Mouse (Mus musculus) hindbrain, embryonic 12.5 days (tissue): Measurements from ENCODE around the gene Cd2ap. TPM values are rescaled to one million over a fixed set of nuclear protein-coding genes. Genes with fewer than 3 reads are reported as not detected.
A peak's percentile ranks its signal among the peaks of the same experiment; 100 is the strongest.

Source experiments
- ATAC-seq: fragments of 200-750 bp; cut with Nextera tagmentation; 2 replicates; pipeline ENCODE4 v1.8.0; 2017; ENCODE audit warnings: moderate TSS enrichment; ENCODE audit not compliant: low FRiP score
- H3K27ac ChIP-seq: fragments of 300-500 bp; sonication (generic); 2 replicates; pipeline ENCODE4 v1.5.1; 2016; ENCODE audit warnings: mild to moderate bottlenecking
- H3K27me3 ChIP-seq: fragments of 300-500 bp; sonication (generic); 2 replicates; pipeline ENCODE4 v1.6.1; 2016; ENCODE audit warnings: mild to moderate bottlenecking
- H3K36me3 ChIP-seq: fragments of 300-500 bp; sonication (generic); 2 replicates; pipeline ENCODE4 v1.6.1; 2016; ENCODE audit warnings: mild to moderate bottlenecking
- H3K4me1 ChIP-seq: fragments of 300-500 bp; sonication (generic); 2 replicates; pipeline ENCODE4 v1.6.1; 2016
- H3K4me2 ChIP-seq: fragments of 300-500 bp; sonication (generic); replicated peaks from 2 replicates; pipeline ENCODE4 v1.6.1; 2016; ENCODE audit warnings: mild to moderate bottlenecking
- H3K4me3 ChIP-seq: fragments of 300-500 bp; sonication (generic); 2 replicates; pipeline ENCODE4 v1.5.1; 2016; ENCODE audit warnings: mild to moderate bottlenecking
- H3K9ac ChIP-seq: fragments of 300-500 bp; sonication (generic); 2 replicates; pipeline ENCODE4 v1.6.1; 2016; ENCODE audit warnings: mild to moderate bottlenecking, moderate library complexity
- H3K9me3 ChIP-seq: fragments of 300-500 bp; sonication (generic); replicated peaks from 2 replicates; pipeline ENCODE4 v1.6.1; 2016; ENCODE audit warnings: mild to moderate bottlenecking
- WGBS: fragments of 180-500 bp; shearing (Covaris S2); methylation state at CpG from one replicate; pipeline ENCODE4 v1.1.7; 2016; 5-methylcytosine and 5-hydroxymethylcytosine counted together
- polyA plus RNA-seq: library from polyadenylated mRNA; unstranded; fragments of >200 nt; fragmentation: Nextera tagmentation; extraction: Ambion mirVana; gene quantifications from 2 replicates; pipeline ENCODE4 v1.2.1, GENCODE M21; 2016

The Cd2ap gene
- polyA plus RNA-seq, 1 experiment from 2014 or later: 14.8 TPM

DNA sequence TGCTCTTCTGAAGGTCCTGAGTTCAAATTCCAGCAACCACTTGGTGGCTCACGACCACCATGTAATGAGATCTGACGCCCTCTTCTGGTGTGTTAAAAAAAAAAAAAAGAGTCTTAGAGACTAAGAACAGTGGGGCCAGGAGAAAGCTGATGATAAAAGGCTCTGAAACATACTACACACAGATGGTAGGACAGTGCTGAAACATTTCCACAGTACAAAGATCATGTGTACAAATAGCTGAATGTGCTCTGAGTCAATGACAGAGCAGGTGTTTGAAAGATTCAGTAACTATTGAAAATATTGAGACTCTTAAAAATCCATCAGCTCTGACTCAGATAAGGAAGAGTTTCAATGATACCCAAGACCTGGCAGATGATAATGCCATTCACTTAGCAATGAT lies 29.4 kb downstream of the Cd2ap start:
- Histone ChIP-seq H3K4me1 (no peaks in the 10 kb centered on the region), H3K4me3 (no peak overlapping the region), H3K9ac (no peak overlapping the region), H3K4me2 (no peak overlapping the region), H3K27ac (no peak overlapping the region), H3K27me3 (no peaks in the 10 kb centered on the region), H3K9me3 (no peaks in the 10 kb centered on the region), H3K36me3 (peaks cover 3% of the 10 kb centered on the region; the same call in 1 of the 2 replicates)
- no peak for ATAC-seq
- WGBS: 90% methylated on average over 2 of the region's 2 CpGs

GRCm38 (mm10) chr17:42837193-42837592 lies 39.3 kb downstream of the Cd2ap start:
- Histone ChIP-seq H3K4me2 (no peak overlapping the region), H3K27ac (no peak overlapping the region), H3K27me3 (no peaks in the 10 kb centered on the region), H3K4me1 (no peaks in the 10 kb centered on the region), H3K4me3 (no peak overlapping the region), H3K9me3 (no peaks in the 10 kb centered on the region), H3K9ac (no peak overlapping the region), H3K36me3 (peaks cover 4% of the 10 kb centered on the region; the same call in 1 of the 2 replicates)
- ATAC-seq: no peak
- 97% methylated on average over 2 of the region's 2 CpGs for WGBS

GRCm38 (mm10) chr17:42822787-42823186 lies 53.7 kb downstream of the Cd2ap start:
- Histone ChIP-seq H3K4me2 (no peak overlapping the region), H3K4me1 (no peaks in the 10 kb centered on the region), H3K4me3 (no peak overlapping the region), H3K9me3 (no peaks in the 10 kb centered on the region), H3K27me3 (no peaks in the 10 kb centered on the region), H3K27ac (no peak overlapping the region), H3K9ac (no peak overlapping the region), H3K36me3 (peaks cover 14% of the 10 kb centered on the region; the same call in 1 of the 2 replicates)
- ATAC-seq: no peak
- WGBS: 97% methylated on average over 8 of the region's 8 CpGs

GRCm38 (mm10) chr17:42815374-42815773 lies 61.1 kb downstream of the Cd2ap start:
- Histone ChIP-seq H3K4me3 (no peak overlapping the region), H3K4me1 (no peaks in the 10 kb centered on the region), H3K27me3 (no peaks in the 10 kb centered on the region), H3K36me3 (peaks cover 13% of the 10 kb centered on the region), H3K9me3 (no peaks in the 10 kb centered on the region), H3K9ac (no peak overlapping the region), H3K27ac (no peak overlapping the region), H3K4me2 (no peak overlapping the region)
- no peak for ATAC-seq
- 94% methylated on average over 3 of the region's 3 CpGs for WGBS

GRCm38 (mm10) chr17:42792412-42792975 lies 84.0 kb downstream of the Cd2ap start:
- no peaks in the 10 kb centered on the region for H3K9me3 ChIP-seq
- peaks cover 9% of the 10 kb centered on the region; the same call in 1 of the 2 replicates for H3K36me3 ChIP-seq
- no peaks in the 10 kb centered on the region for H3K27me3 ChIP-seq
- no peak overlapping the region for H3K4me3 ChIP-seq
- 91% methylated on average over 2 of the region's 2 CpGs for WGBS
- H3K9ac ChIP-seq: no peak overlapping the region
- H3K4me2 ChIP-seq: no peak overlapping the region
- ATAC-seq: no peak
- H3K4me1 ChIP-seq: no peaks in the 10 kb centered on the region
- H3K27ac ChIP-seq: no peak overlapping the region

DNA sequence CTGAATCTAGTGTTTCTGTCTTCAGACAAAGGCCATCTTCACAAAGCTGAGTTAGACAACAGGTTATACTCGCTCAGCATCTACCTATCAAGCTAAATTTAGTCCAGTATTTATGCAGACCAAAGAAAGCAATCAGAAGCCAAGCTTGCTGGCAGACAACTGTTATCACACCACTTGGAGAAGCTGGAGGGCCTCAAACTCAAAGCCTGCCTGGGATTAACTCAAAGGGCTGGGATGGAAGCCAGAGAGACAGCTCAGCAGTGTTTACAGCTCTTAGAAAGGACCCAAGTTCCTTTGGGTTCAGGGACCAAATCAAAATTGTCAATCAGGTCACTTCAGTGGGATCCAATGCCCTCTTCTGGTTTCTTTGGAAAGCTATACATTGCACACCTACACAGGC lies 85.7 kb downstream of the Cd2ap start:
- H3K4me2 ChIP-seq: no peak overlapping the region
- H3K4me3 ChIP-seq: no peak overlapping the region
- no peaks in the 10 kb centered on the region for H3K4me1 ChIP-seq
- WGBS: 90% methylated on average over 1 of the region's 1 CpGs
- no peak overlapping the region for H3K9ac ChIP-seq
- H3K9me3 ChIP-seq: no peaks in the 10 kb centered on the region
- ATAC-seq: no peak
- 0 out of 2 replicates have a peak, but pooled peaks cover 3% of the 10 kb centered on the region for H3K36me3 ChIP-seq
- H3K27me3 ChIP-seq: no peaks in the 10 kb centered on the region
- H3K27ac ChIP-seq: no peak overlapping the region

DNA sequence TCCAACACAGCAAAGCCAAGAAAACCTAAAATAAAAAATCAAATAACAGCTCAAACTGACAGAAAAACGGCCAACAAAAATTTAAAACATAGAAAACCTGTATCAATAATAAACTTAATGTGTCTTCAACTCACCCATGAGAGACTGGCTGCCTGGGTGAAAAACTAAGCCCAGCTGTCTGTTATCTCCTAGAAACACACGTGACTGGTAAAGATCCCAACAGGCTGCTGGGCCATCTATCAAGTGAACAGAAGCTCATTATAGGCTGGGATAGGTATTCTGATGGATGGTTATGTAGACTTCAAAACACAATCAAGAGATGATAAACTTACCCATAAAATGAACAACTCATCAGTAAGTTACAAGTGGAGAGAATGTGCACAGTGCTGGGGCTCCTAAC lies 86.7 kb downstream of the Cd2ap start:
- Histone ChIP-seq H3K9ac (no peak overlapping the region), H3K27me3 (no peaks in the 10 kb centered on the region), H3K9me3 (no peaks in the 10 kb centered on the region), H3K4me1 (no peaks in the 10 kb centered on the region), H3K27ac (no peak overlapping the region), H3K36me3 (0 out of 2 replicates have a peak, but pooled peaks cover 3% of the 10 kb centered on the region), H3K4me2 (no peak overlapping the region), H3K4me3 (no peak overlapping the region)
- ATAC-seq: no peak
- WGBS: 79% methylated on average over 2 of the region's 2 CpGs

DNA sequence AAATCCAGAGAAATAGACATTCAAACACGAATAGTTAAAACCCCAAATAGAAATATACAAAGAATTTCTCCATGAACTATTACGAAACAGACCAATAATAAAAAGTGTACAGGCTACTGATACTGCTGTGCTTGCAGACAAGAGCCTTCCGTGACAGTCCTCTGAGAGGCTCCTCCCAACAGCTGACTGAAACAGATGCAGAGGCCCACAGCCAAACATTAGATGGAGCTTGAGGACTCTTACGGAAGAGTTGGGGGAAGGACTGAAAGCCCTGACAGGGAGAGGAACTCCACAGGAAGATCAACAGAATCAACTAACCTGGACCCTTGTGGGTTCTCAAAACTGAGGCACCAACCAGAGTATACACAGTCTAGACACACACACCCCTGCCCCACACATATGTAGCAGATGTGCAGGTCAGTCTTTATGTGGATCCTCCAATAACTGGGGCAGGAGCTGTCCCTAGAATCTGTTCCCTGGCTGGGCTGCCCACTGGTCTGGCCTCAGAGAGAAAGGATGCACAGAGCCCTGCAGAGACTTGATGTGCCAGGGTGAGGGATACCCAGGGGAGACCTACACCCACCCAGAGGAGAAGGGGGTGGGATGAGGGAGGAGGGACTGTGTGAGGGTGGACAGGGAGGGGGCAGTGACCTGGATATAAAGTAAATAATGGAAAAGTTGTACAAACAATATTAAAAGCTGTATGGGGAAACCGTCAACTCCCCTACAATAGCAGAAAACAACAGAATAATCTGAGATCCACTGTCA lies 87.6 kb downstream of the Cd2ap start:
- H3K36me3 ChIP-seq: 0 out of 2 replicates have a peak, but pooled peaks cover 3% of the 10 kb centered on the region
- ATAC-seq: no peak
- no peaks in the 10 kb centered on the region for H3K9me3 ChIP-seq
- WGBS: 93% methylated on average over 5 of the region's 5 CpGs
- no peak overlapping the region for H3K4me2 ChIP-seq
- H3K9ac ChIP-seq: no peak overlapping the region
- no peak overlapping the region for H3K4me3 ChIP-seq
- no peak overlapping the region for H3K27ac ChIP-seq
- H3K4me1 ChIP-seq: no peaks in the 10 kb centered on the region
- H3K27me3 ChIP-seq: no peaks in the 10 kb centered on the region

GRCm38 (mm10) chr17:42782156-42782757 lies 94.2 kb downstream of the Cd2ap start:
- H3K27ac ChIP-seq: no peak overlapping the region
- H3K9ac ChIP-seq: no peak overlapping the region
- no peak overlapping the region for H3K4me3 ChIP-seq
- no peaks in the 10 kb centered on the region for H3K27me3 ChIP-seq
- H3K4me2 ChIP-seq: no peak overlapping the region
- no peaks in the 10 kb centered on the region for H3K9me3 ChIP-seq
- 53% methylated on average over 7 of the region's 7 CpGs for WGBS
- H3K4me1 ChIP-seq: no peaks in the 10 kb centered on the region
- peak; percentile 85 for ATAC-seq
- no peaks in the 10 kb centered on the region for H3K36me3 ChIP-seq

DNA sequence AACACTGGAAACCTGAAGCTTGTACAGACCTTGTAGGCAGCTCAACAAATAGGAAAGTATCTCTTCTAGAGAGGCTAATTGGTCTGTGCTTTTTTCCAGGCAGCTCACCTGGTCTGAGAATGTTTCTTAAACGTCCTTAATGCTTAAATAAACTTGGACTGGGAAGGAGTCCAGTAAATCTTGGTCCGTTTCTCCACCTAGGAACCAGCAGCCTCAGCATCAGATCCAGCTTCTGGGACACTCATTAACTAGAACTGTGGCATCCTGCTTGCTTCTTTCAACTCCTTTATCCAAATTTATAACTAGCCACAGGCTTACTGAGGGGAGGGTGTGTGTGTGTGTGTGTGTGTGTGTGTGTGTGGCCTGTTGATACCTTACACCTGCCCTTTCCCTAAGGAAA lies 122.7 kb downstream of the Cd2ap start:
- no peak overlapping the region for H3K4me2 ChIP-seq
- no peak overlapping the region for H3K4me3 ChIP-seq
- no peaks in the 10 kb centered on the region for H3K4me1 ChIP-seq
- ATAC-seq: no peak
- 59% methylated on average over 2 of the region's 2 CpGs for WGBS
- H3K9ac ChIP-seq: no peak overlapping the region
- H3K36me3 ChIP-seq: no peaks in the 10 kb centered on the region
- H3K27ac ChIP-seq: no peak overlapping the region
- H3K27me3 ChIP-seq: no peaks in the 10 kb centered on the region
- no peaks in the 10 kb centered on the region for H3K9me3 ChIP-seq

GRCm38 (mm10) chr17:42752173-42752572 lies 124.3 kb downstream of the Cd2ap start:
- H3K9me3 ChIP-seq: no peaks in the 10 kb centered on the region
- WGBS: 93% methylated on average over 2 of the region's 2 CpGs
- no peak overlapping the region for H3K4me3 ChIP-seq
- no peak overlapping the region for H3K27ac ChIP-seq
- no peaks in the 10 kb centered on the region for H3K36me3 ChIP-seq
- H3K27me3 ChIP-seq: no peaks in the 10 kb centered on the region
- ATAC-seq: no peak
- no peak overlapping the region for H3K9ac ChIP-seq
- no peaks in the 10 kb centered on the region for H3K4me1 ChIP-seq
- no peak overlapping the region for H3K4me2 ChIP-seq

GRCm38 (mm10) chr17:42745657-42746420 lies 130.6 kb downstream of the Cd2ap start:
- no peaks in the 10 kb centered on the region for H3K9me3 ChIP-seq
- ATAC-seq: no peak
- H3K4me2 ChIP-seq: no peak overlapping the region
- no peak overlapping the region for H3K4me3 ChIP-seq
- 82% methylated on average over 6 of the region's 6 CpGs for WGBS
- H3K36me3 ChIP-seq: no peaks in the 10 kb centered on the region
- H3K27ac ChIP-seq: no peak overlapping the region
- H3K4me1 ChIP-seq: no peaks in the 10 kb centered on the region
- no peaks in the 10 kb centered on the region for H3K27me3 ChIP-seq
- H3K9ac ChIP-seq: no peak overlapping the region
